Mouse (Mus musculus) liver, embryonic 13.5 days (tissue): ENCODE results near the gene R3hdm4. TPM values are rescaled to one million over a fixed set of nuclear protein-coding genes. Genes with fewer than 3 reads are reported as not detected.

Experiments used
- ATAC-seq: fragments of 200-750 bp; cut with Nextera tagmentation; 2 replicates; pipeline ENCODE4 v1.8.0; 2017; ENCODE audit warnings: low read depth, mild to moderate bottlenecking, moderate number of reproducible peaks, moderate library complexity
- DNase-seq: peaks from one replicate; pipeline ENCODE4 v3.0.0; 2022
- H3K27ac ChIP-seq: fragments of 300-500 bp; sonication (generic); 2 replicates; pipeline ENCODE4 v1.5.1; 2015; ENCODE audit warnings: moderate library complexity, mild to moderate bottlenecking, inconsistent platforms
- H3K27me3 ChIP-seq: fragments of 300-500 bp; sonication (generic); 2 replicates; pipeline ENCODE4 v1.6.1; 2015; ENCODE audit warnings: mild to moderate bottlenecking, inconsistent platforms
- H3K36me3 ChIP-seq: fragments of 300-500 bp; sonication (generic); 2 replicates; pipeline ENCODE4 v1.6.1; 2015; ENCODE audit warnings: mild to moderate bottlenecking, inconsistent platforms
- H3K4me1 ChIP-seq: fragments of 300-500 bp; sonication (generic); replicated peaks from 2 replicates; pipeline ENCODE4 v1.6.1; 2015; ENCODE audit warnings: inconsistent platforms
- H3K4me2 ChIP-seq: fragments of 300-500 bp; sonication (generic); 2 replicates; pipeline ENCODE4 v1.6.1; 2015; ENCODE audit warnings: inconsistent platforms, mild to moderate bottlenecking, moderate library complexity
- H3K4me3 ChIP-seq: fragments of 300-500 bp; sonication (generic); replicated peaks from 2 replicates; pipeline ENCODE4 v1.5.1; 2015; ENCODE audit warnings: mild to moderate bottlenecking, inconsistent platforms
- H3K9ac ChIP-seq: fragments of 300-500 bp; sonication (generic); 2 replicates; pipeline ENCODE4 v1.6.1; 2015; ENCODE audit warnings: mild to moderate bottlenecking, inconsistent platforms
- H3K9me3 ChIP-seq: fragments of 300-500 bp; sonication (generic); replicated peaks from 2 replicates; pipeline ENCODE4 v1.6.1; 2016; ENCODE audit warnings: inconsistent platforms
- WGBS: fragments of 180-500 bp; shearing (Covaris S2); methylation state at CpG from one replicate; pipeline ENCODE4 v1.1.7; 2015; ENCODE audit not compliant: insufficient replicate concordance; 5-methylcytosine and 5-hydroxymethylcytosine counted together
- polyA plus RNA-seq: library from polyadenylated mRNA; unstranded; fragments of >200 nt; fragmentation: Nextera tagmentation; extraction: Ambion mirVana; gene quantifications from 2 replicates; pipeline ENCODE4 v1.2.1, GENCODE M21; 2015

The R3hdm4 gene
- polyA plus RNA-seq, 1 experiment from 2014 or later, result 63.0 TPM

- no peaks in the 10 kb centered on the region for H3K9me3 ChIP-seq
- H3K27me3 ChIP-seq, result no peaks in the 10 kb centered on the region
- no peak overlapping the region for H3K4me3 ChIP-seq
- no peak overlapping the region for H3K9ac ChIP-seq
- ATAC-seq (no peak), DNase-seq (peak; percentile 70)
- 16% methylated on average over 21 of the region's 21 CpGs for WGBS
- peak overlapping the region; percentile 33 for H3K4me2 ChIP-seq
- H3K27ac ChIP-seq, result no peak overlapping the region
- H3K36me3 ChIP-seq, result peaks cover 24% of the 10 kb centered on the region
- peaks cover 45% of the 10 kb centered on the region for H3K4me1 ChIP-seq
Measured at GRCm38 (mm10) chr10:79958140-79958816, 37.3 kb upstream of the R3hdm4 start.

- Histone ChIP-seq H3K27ac (no peak overlapping the region), H3K4me2 (no peak overlapping the region), H3K36me3 (peaks cover 18% of the 10 kb centered on the region), H3K27me3 (no peaks in the 10 kb centered on the region), H3K9ac (no peak overlapping the region; the same call in 1 of the 2 replicates), H3K9me3 (no peaks in the 10 kb centered on the region), H3K4me3 (no peak overlapping the region), H3K4me1 (peaks cover 42% of the 10 kb centered on the region)
- 32% methylated on average over 4 of the region's 4 CpGs for WGBS
- DNase-seq (no peak), ATAC-seq (no peak)
Measured at GRCm38 (mm10) chr10:79956643-79957154, 35.7 kb upstream of the R3hdm4 start.

- peaks cover 22% of the 10 kb centered on the region for H3K36me3 ChIP-seq
- no peak overlapping the region for H3K4me2 ChIP-seq
- no peaks in the 10 kb centered on the region for H3K9me3 ChIP-seq
- ATAC-seq (no peak), DNase-seq (no peak)
- H3K27me3 ChIP-seq, result no peaks in the 10 kb centered on the region
- no peak overlapping the region for H3K9ac ChIP-seq
- no peak overlapping the region for H3K4me3 ChIP-seq
- 69% methylated on average over 9 of the region's 9 CpGs for WGBS
- H3K27ac ChIP-seq, result no peak overlapping the region; the same call in 1 of the 2 replicates
- peaks cover 32% of the 10 kb centered on the region for H3K4me1 ChIP-seq
Measured at GRCm38 (mm10) chr10:79955691-79956090, 34.7 kb upstream of the R3hdm4 start.

GRCm38 (mm10) chr10:79953946-79954345 lies 32.9 kb upstream of the R3hdm4 start:
- H3K27ac ChIP-seq, result no peak overlapping the region
- H3K4me3 ChIP-seq, result no peak overlapping the region
- no peak overlapping the region for H3K4me2 ChIP-seq
- DNase-seq (no peak), ATAC-seq (no peak)
- no peaks in the 10 kb centered on the region for H3K9me3 ChIP-seq
- H3K36me3 ChIP-seq, result peaks cover 38% of the 10 kb centered on the region
- 68% methylated on average over 6 of the region's 6 CpGs for WGBS
- H3K27me3 ChIP-seq, result no peaks in the 10 kb centered on the region
- no peak overlapping the region for H3K9ac ChIP-seq
- peaks cover 39% of the 10 kb centered on the region for H3K4me1 ChIP-seq

- Histone ChIP-seq H3K4me1 (peaks cover 57% of the 10 kb centered on the region), H3K9ac (no peak overlapping the region), H3K4me2 (no peak overlapping the region), H3K27ac (no peak overlapping the region), H3K36me3 (peaks cover 47% of the 10 kb centered on the region), H3K4me3 (no peak overlapping the region), H3K9me3 (no peaks in the 10 kb centered on the region), H3K27me3 (no peaks in the 10 kb centered on the region)
- DNase-seq (no peak), ATAC-seq (no peak)
- 88% methylated on average over 18 of the region's 18 CpGs for WGBS
Measured at GRCm38 (mm10) chr10:79950661-79951060, 29.7 kb upstream of the R3hdm4 start.

- no peak for DNase-seq
- no peak for ATAC-seq
- no peaks in the 10 kb centered on the region for H3K9me3 ChIP-seq
- H3K4me3 ChIP-seq, result no peak overlapping the region
- H3K4me1 ChIP-seq, result peaks cover 64% of the 10 kb centered on the region
- H3K9ac ChIP-seq, result no peak overlapping the region
- H3K27ac ChIP-seq, result no peak overlapping the region; the same call in 1 of the 2 replicates
- H3K36me3 ChIP-seq, result peaks cover 47% of the 10 kb centered on the region
- 80% methylated on average over 4 of the region's 4 CpGs for WGBS
- no peaks in the 10 kb centered on the region for H3K27me3 ChIP-seq
- no peak overlapping the region for H3K4me2 ChIP-seq
Measured at GRCm38 (mm10) chr10:79949873-79950272, 28.9 kb upstream of the R3hdm4 start.

- no peaks in the 10 kb centered on the region for H3K27me3 ChIP-seq
- 62% methylated on average over 6 of the region's 6 CpGs for WGBS
- H3K9me3 ChIP-seq, result no peaks in the 10 kb centered on the region
- peaks cover 77% of the 10 kb centered on the region for H3K4me1 ChIP-seq
- peaks cover 36% of the 10 kb centered on the region for H3K36me3 ChIP-seq
- DNase-seq (no peak), ATAC-seq (no peak)
- no peak overlapping the region for H3K4me3 ChIP-seq
- peak overlapping the region; percentile 84 for H3K27ac ChIP-seq
- no peak overlapping the region for H3K9ac ChIP-seq
- H3K4me2 ChIP-seq, result peak overlapping the region; percentile 60
Measured at GRCm38 (mm10) chr10:79947502-79947901, 26.5 kb upstream of the R3hdm4 start.

GRCm38 (mm10) chr10:79946752-79947322 lies 25.8 kb upstream of the R3hdm4 start:
- 6% methylated on average over 7 of the region's 7 CpGs for WGBS

GRCm38 (mm10) chr10:79945507-79946234 lies 24.7 kb upstream of the R3hdm4 start:
- H3K9me3 ChIP-seq, result no peaks in the 10 kb centered on the region
- peaks cover 27% of the 10 kb centered on the region for H3K36me3 ChIP-seq
- peak overlapping the region; percentile 60 for H3K4me2 ChIP-seq
- DNase-seq (no peak), ATAC-seq (no peak)
- 52% methylated on average over 16 of the region's 16 CpGs for WGBS
- no peak overlapping the region for H3K4me3 ChIP-seq
- no peaks in the 10 kb centered on the region for H3K27me3 ChIP-seq
- H3K4me1 ChIP-seq, result peaks cover 94% of the 10 kb centered on the region
- H3K9ac ChIP-seq, result peak overlapping the region; percentile 68; the same call in 1 of the 2 replicates
- peak overlapping the region; percentile 84 for H3K27ac ChIP-seq

More at GRCm38 (mm10) chr10:79946752-79947322, 25.8 kb upstream of the R3hdm4 start:
- Histone ChIP-seq H3K4me2 (peak overlapping the region; percentile 60), H3K36me3 (peaks cover 38% of the 10 kb centered on the region), H3K27me3 (no peaks in the 10 kb centered on the region), H3K27ac (peak overlapping the region; percentile 84), H3K9me3 (no peaks in the 10 kb centered on the region), H3K9ac (peak overlapping the region; percentile 68), H3K4me3 (peak overlapping the region; percentile 31; the same call in 1 of the 2 replicates), H3K4me1 (peaks cover 84% of the 10 kb centered on the region)
- peak; percentile 74 for ATAC-seq
- peak; percentile 72 for DNase-seq

GRCm38 (mm10) chr10:79943471-79943901 lies 22.5 kb upstream of the R3hdm4 start:
- DNase-seq (no peak), ATAC-seq (no peak)
- Histone ChIP-seq H3K4me1 (peaks cover 96% of the 10 kb centered on the region), H3K36me3 (peaks cover 17% of the 10 kb centered on the region), H3K9ac (peak overlapping the region; percentile 49), H3K27me3 (no peaks in the 10 kb centered on the region), H3K27ac (peak overlapping the region; percentile 70), H3K9me3 (no peaks in the 10 kb centered on the region), H3K4me2 (0 out of 2 replicates have a peak overlapping the region, but pooled peaks have one; percentile 21), H3K4me3 (no peak overlapping the region)
- 39% methylated on average over 9 of the region's 9 CpGs for WGBS

- H3K9ac ChIP-seq, result 0 out of 2 replicates have a peak overlapping the region, but pooled peaks have one; percentile 49
- 69% methylated on average over 1 of the region's 1 CpGs for WGBS
- H3K9me3 ChIP-seq, result no peaks in the 10 kb centered on the region
- peak overlapping the region; percentile 47 for H3K27ac ChIP-seq
- no peaks in the 10 kb centered on the region for H3K27me3 ChIP-seq
- DNase-seq (no peak), ATAC-seq (no peak)
- H3K4me1 ChIP-seq, result peaks cover 98% of the 10 kb centered on the region
- 0 out of 2 replicates have a peak overlapping the region, but pooled peaks have one; percentile 21 for H3K4me2 ChIP-seq
- H3K36me3 ChIP-seq, result peaks cover 18% of the 10 kb centered on the region
- no peak overlapping the region for H3K4me3 ChIP-seq
Measured at GRCm38 (mm10) chr10:79942988-79943387, 22.0 kb upstream of the R3hdm4 start.
